Mouse (Mus musculus): ENCODE data around the gene Lax1.
A peak's percentile ranks its signal among the peaks of the same experiment; 100 is the strongest.

Lax1 gene

DNA sequence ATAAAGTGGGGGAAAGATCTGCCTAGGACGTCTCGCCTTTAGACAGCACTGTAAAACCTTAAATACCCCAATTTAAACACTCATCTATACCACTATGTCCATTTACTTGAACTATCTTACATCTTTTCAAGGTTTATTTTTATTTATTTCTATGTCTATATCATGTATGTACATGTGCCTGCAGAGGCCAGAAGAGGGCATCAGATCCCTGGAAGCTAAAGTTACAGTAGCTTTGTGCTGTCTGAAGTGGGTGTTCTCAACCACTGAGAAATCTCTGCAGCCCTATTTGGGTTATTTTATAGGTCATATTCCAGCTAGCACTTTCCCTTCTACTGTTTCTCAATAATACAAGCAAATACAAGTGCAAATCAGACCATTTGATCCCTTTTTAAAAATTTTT, 57.7 kb downstream of the Lax1 start:
- peak; percentile 33 for DNase-seq (ENCODE audit: low read depth, low spot score)
